ENCODE assay signal across 28 mouse cellular contexts in genomic region chr2:136620969-136621368, GRCm38 (mm10).
"Had no signal": no experiment of that assay in that cellular context is flagged by ENCODE, and none has a peak within 500 bp of the region (broad histone marks: within the 10 kb centered on the region; RNA-seq: fewer than 3 reads in every experiment).

No protein-coding gene starts in this region.

- H3K4me3 ChIP-seq: embryonic facial prominence, embryonic 10.5 days; embryonic facial prominence, embryonic 12.5 days; embryonic facial prominence, embryonic 13.5 days; embryonic facial prominence, embryonic 15.5 days; erythroblast, embryonic 14.5 days; forebrain, embryonic 10.5 days; forebrain, embryonic 12.5 days; forebrain, embryonic 13.5 days; forebrain, embryonic 15.5 days; gastrocnemius, adult 2 months; heart, adult 2 months had no signal

- DNase-seq: cerebellum, adult 8-10 months; cerebellum, adult 9-10 months; cerebellum, adult 9-11 months; cerebellum, postnatal 10 days; cerebellum, postnatal 14 days; cerebellum, postnatal 25 days; cerebellum, postnatal 36 days; embryo, embryonic 11 days; forebrain, postnatal 0 days; gastrocnemius, adult 2 months; gastrocnemius, postnatal 10 days; gastrocnemius, postnatal 14 days; gastrocnemius, postnatal 25 days; gastrocnemius, postnatal 36 days; heart, adult 11 months; heart, adult 18-20 months; heart, adult 2 months had no signal

- ATAC-seq: forebrain, embryonic 13.5 days; forebrain, embryonic 14.5 days; forebrain, embryonic 15.5 days; forebrain, embryonic 16.5 days; forebrain, postnatal 0 days had no signal

- H3K27ac ChIP-seq: embryonic facial prominence, embryonic 10.5 days; embryonic facial prominence, embryonic 12.5 days; embryonic facial prominence, embryonic 13.5 days; embryonic facial prominence, embryonic 15.5 days; forebrain, embryonic 10.5 days; forebrain, embryonic 12.5 days; forebrain, embryonic 13.5 days; forebrain, embryonic 15.5 days; gastrocnemius, adult 2 months; heart, adult 2 months had no signal
